Mouse (Mus musculus): Measurements from ENCODE around the gene Arhgef2. TPM values are rescaled to one million over a fixed set of nuclear protein-coding genes. Genes with fewer than 3 reads are reported as not detected.
"Not testable (repeated sequence)": the region's sequence is repeated elsewhere in the genome, so short reads cannot be mapped to it uniquely, and the experiment has no call there.

Arhgef2 gene
- polyA plus RNA-seq (2011; ENCODE audit: insufficient read depth, insufficient read length, low replicate concordance, missing spikeins) = 39.3 and 96.1 TPM in 2 replicates

DNA sequence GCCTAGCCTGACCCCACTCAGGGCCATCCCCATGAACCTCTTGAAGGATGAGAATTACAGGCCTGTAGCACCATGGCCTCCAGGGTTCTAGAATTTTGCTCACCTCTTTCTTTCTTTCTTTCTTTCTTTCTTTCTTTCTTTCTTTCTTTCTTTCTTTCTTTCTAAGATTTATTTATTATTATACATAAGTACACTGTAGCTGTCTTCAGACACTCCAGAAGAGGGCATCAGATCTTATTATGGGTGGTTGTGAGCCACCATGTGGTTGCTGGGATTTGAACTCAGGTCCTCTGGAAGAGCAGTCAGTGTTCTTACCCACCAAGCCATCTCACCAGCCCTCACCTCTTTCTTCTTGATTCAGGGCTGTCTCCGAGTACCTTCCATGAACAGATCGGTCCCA is at the start of gene Arhgef2:
Arhgef2 (plus strand) TSS at position 301 of the 400 bp plus-strand sequence.
- H3K4me1 ChIP-seq (ENCODE audit: control insufficient read depth, insufficient read depth, low read length); H3K4me3 ChIP-seq (replicated peaks; ENCODE audit: control insufficient read depth, low read depth, low read length); H3K27ac ChIP-seq (ENCODE audit: control insufficient read depth, insufficient read depth, low read depth, low read length, poor library complexity): not testable (repeated sequence)
- WGBS = 87% methylated on average over 2 of the region's 2 CpGs

DNA sequence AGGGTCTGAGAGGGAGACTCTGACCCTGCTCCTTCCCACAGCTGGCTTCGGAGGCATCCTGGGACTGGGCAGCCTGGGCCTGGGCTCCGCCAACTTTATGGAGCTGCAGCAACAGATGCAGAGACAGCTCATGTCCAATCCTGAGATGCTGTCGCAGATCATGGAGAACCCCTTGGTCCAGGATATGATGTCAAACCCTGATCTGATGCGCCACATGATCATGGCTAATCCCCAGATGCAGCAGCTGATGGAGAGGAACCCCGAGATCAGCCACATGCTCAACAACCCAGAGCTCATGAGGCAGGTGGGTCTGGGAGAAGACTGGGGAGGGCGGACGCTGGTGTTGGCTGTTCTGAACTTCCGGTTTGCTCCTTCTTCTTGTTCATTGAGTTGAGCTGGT is 49.1 kb upstream of the Arhgef2 start:
- TF ChIP-seq POLR2A (IDR thresholded peaks at IDR 0.05; ENCODE audit: borderline replicate concordance, control insufficient read depth, low read depth, low read length) = no peak
- no peak for TF ChIP-seq CTCF (IDR thresholded peaks at IDR 0.05; ENCODE audit: control insufficient read depth, insufficient read depth, low read length)
- H3K27ac ChIP-seq (ENCODE audit: control insufficient read depth, insufficient read depth, low read depth, low read length, poor library complexity) = no peak overlapping the region
- WGBS = 90% methylated on average over 8 of the region's 8 CpGs
- H3K4me3 ChIP-seq (replicated peaks; ENCODE audit: control insufficient read depth, low read depth, low read length) = no peak overlapping the region
- H3K4me1 ChIP-seq (ENCODE audit: control insufficient read depth, insufficient read depth, low read length) = no peaks in the 10 kb centered on the region; the same call in 1 of the 2 replicates

DNA sequence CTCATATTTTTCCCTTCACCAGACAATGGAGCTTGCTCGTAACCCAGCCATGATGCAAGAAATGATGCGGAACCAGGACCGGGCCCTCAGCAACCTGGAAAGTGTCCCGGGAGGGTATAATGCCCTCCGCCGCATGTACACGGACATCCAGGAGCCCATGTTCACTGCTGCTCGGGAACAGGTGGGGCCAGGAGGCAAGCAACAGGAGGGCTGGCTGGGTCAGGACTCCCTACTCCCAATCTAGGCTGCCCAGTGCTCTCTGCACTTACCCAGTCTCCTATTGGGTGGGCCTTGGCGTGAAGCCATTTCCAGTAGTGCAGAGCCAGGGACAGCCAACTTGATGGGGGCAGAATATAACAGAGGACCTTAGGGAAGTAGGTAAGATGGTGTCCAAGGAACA is 46.2 kb upstream of the Arhgef2 start:
- TF ChIP-seq POLR2A (IDR thresholded peaks at IDR 0.05; ENCODE audit: borderline replicate concordance, control insufficient read depth, low read depth, low read length) (no peak), CTCF (IDR thresholded peaks at IDR 0.05; ENCODE audit: control insufficient read depth, insufficient read depth, low read length) (no peak)
- WGBS = 96% methylated on average over 9 of the region's 9 CpGs
- no peak overlapping the region for H3K4me3 ChIP-seq (replicated peaks; ENCODE audit: control insufficient read depth, low read depth, low read length)

DNA sequence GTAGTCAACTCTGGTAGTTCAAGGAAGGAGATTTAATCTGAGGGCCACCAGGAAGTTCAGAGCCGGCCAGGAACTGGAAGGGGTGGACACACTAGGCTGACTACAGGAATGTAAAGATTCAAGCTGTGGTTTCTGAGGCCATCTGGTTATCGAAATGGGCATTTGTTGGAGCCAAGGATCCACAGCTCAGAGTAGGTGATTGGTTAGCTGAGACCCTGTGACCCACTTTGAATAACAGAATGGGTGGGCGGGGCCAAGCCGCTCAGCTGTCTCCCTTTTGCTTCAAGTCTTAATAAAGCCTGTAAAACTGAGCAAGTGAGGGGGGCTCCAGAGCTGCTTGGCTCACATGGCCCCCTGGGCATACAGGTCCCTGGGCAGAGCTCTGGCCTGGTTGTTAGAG is 43.8 kb upstream of the Arhgef2 start:
- Histone ChIP-seq H3K4me1 (ENCODE audit: control insufficient read depth, insufficient read depth, low read length) (no peaks in the 10 kb centered on the region), H3K27ac (ENCODE audit: control insufficient read depth, insufficient read depth, low read depth, low read length, poor library complexity) (no peak overlapping the region), H3K4me3 (replicated peaks; ENCODE audit: control insufficient read depth, low read depth, low read length) (no peak overlapping the region)
- TF ChIP-seq POLR2A (IDR thresholded peaks at IDR 0.05; ENCODE audit: borderline replicate concordance, control insufficient read depth, low read depth, low read length) = no peak
- no peak for TF ChIP-seq CTCF (IDR thresholded peaks at IDR 0.05; ENCODE audit: control insufficient read depth, insufficient read depth, low read length)
- 80% methylated on average over 4 of the region's 4 CpGs for WGBS

More for the DNA sequence above, 46.2 kb upstream of the Arhgef2 start:
- Histone ChIP-seq H3K4me1 (ENCODE audit: control insufficient read depth, insufficient read depth, low read length) (no peaks in the 10 kb centered on the region), H3K27ac (ENCODE audit: control insufficient read depth, insufficient read depth, low read depth, low read length, poor library complexity) (no peak overlapping the region)

DNA sequence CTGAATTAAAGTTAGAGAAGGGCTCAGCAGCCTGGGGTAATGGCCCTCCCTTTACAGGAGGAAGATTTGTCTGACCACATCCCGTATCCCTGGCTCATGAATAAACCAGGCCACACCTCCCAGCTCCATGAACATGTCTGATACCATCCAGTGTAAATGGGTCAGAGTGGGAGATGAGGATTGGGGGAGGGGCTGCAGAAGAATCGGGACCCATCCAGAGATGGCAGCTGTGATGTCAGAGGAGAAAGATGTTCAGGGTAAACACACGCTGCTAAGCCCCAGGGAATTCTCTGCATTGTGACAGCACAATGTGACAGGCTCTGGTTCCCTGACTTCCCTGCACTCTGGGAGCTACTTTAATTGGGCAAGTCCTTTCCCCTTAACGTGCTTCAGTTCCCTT is 42.3 kb upstream of the Arhgef2 start:
- TF ChIP-seq CTCF (IDR thresholded peaks at IDR 0.05; ENCODE audit: control insufficient read depth, insufficient read depth, low read length) (no peak), POLR2A (IDR thresholded peaks at IDR 0.05; ENCODE audit: borderline replicate concordance, control insufficient read depth, low read depth, low read length) (no peak)
- Histone ChIP-seq H3K4me1 (ENCODE audit: control insufficient read depth, insufficient read depth, low read length) (peaks cover 2% of the 10 kb centered on the region), H3K27ac (ENCODE audit: control insufficient read depth, insufficient read depth, low read depth, low read length, poor library complexity) (no peak overlapping the region), H3K4me3 (replicated peaks; ENCODE audit: control insufficient read depth, low read depth, low read length) (no peak overlapping the region)
- WGBS = 76% methylated on average over 4 of the region's 4 CpGs

DNA sequence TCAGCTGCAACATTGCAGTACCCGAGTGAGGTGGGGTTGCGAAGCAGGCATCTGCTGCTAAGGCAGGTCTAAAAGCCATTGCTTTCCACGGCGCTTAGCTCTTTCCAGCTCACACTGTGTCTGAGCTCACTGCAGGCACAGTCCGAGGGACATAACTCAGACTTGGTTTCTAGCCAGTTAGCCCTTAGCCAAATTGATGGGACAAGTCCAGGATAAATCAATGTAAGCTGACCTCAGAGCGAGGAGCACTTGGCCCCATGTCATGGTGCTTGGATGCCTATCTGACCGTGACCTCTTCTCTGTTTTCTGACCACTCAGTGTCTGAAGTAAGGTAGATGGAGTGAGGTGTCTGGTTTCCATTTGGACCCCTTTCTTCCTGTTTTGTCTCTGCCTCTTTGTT is 41.8 kb upstream of the Arhgef2 start:
- TF ChIP-seq POLR2A (IDR thresholded peaks at IDR 0.05; ENCODE audit: borderline replicate concordance, control insufficient read depth, low read depth, low read length) (no peak), CTCF (IDR thresholded peaks at IDR 0.05; ENCODE audit: control insufficient read depth, insufficient read depth, low read length) (no peak)
- Histone ChIP-seq H3K4me1 (ENCODE audit: control insufficient read depth, insufficient read depth, low read length) (peaks cover 2% of the 10 kb centered on the region), H3K27ac (ENCODE audit: control insufficient read depth, insufficient read depth, low read depth, low read length, poor library complexity) (no peak overlapping the region), H3K4me3 (replicated peaks; ENCODE audit: control insufficient read depth, low read depth, low read length) (no peak overlapping the region)
- 90% methylated on average over 7 of the region's 7 CpGs for WGBS

DNA sequence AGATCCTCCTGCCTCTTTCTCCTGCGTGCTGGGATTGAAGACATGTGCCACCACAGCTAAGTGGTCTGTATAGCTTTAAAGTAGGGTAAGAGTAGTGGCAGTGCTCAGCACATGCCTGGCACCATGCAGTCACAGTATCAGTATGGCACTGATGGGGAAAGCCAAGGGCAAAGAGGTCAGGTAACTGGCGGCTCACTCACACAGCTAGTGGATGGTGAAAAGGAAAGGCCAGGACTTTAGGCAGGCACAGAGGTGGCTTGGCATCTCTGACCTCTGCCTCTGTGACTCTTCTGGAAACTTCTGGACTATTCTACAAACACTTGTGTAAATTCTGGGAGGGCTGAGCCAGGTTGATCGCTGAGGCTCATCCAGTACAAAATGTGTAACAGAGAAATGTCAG is 39.6 kb upstream of the Arhgef2 start:
- WGBS = 92% methylated on average over 3 of the region's 3 CpGs
- no peak overlapping the region for H3K4me3 ChIP-seq (replicated peaks; ENCODE audit: control insufficient read depth, low read depth, low read length)
- peaks cover 2% of the 10 kb centered on the region for H3K4me1 ChIP-seq (ENCODE audit: control insufficient read depth, insufficient read depth, low read length)
- no peak for TF ChIP-seq CTCF (IDR thresholded peaks at IDR 0.05; ENCODE audit: control insufficient read depth, insufficient read depth, low read length)
- TF ChIP-seq POLR2A (IDR thresholded peaks at IDR 0.05; ENCODE audit: borderline replicate concordance, control insufficient read depth, low read depth, low read length) = no peak
- no peak overlapping the region for H3K27ac ChIP-seq (ENCODE audit: control insufficient read depth, insufficient read depth, low read depth, low read length, poor library complexity)

DNA sequence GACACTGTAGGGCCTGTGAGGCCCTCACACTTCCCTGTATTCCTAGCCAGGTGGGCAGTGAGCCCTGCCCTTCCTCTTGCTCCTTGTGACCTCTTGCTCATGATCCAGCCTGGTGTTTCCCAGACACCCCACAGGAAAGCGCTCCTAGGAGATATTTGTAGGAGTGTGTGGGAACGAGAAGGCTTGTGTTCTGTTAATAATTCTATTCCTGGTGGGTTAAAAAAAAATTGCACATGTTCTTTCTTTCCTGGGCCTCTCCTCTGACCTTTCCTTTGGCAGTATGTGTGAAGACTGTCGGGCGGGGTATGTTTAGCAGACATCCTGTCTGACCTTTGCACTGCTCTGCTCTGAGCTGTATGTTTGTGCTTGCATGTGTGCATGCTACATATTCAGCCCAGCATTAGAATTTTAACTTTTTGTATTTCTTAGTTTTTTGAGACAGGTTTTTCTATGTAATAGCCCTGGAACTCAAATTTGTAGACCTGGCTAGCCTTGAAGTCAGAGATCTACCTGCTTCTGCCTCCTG is 39.2 kb upstream of the Arhgef2 start:
- peaks cover 2% of the 10 kb centered on the region for H3K4me1 ChIP-seq (ENCODE audit: control insufficient read depth, insufficient read depth, low read length)
- WGBS = 91% methylated on average over 4 of the region's 4 CpGs
- H3K4me3 ChIP-seq (replicated peaks; ENCODE audit: control insufficient read depth, low read depth, low read length) = no peak overlapping the region
- H3K27ac ChIP-seq (ENCODE audit: control insufficient read depth, insufficient read depth, low read depth, low read length, poor library complexity) = no peak overlapping the region
- TF ChIP-seq CTCF (IDR thresholded peaks at IDR 0.05; ENCODE audit: control insufficient read depth, insufficient read depth, low read length) (no peak), POLR2A (IDR thresholded peaks at IDR 0.05; ENCODE audit: borderline replicate concordance, control insufficient read depth, low read depth, low read length) (no peak)

DNA sequence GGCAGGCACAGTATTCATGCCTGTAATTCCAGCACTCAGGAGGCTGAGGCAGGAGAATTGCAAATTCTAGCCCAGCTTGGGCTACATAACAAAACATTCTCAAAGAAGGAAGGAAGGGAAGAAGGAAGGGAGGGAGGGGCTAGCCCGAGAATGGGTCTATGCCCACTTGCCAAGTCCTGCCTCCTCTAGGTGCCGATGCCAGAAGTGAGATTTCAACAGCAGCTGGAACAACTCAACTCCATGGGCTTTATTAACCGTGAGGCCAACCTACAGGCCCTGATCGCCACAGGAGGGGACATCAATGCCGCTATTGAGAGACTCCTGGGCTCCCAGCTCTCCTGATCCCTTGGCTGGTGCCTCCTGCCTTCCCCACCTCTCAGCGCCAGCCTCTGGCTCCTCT is 37.9 kb upstream of the Arhgef2 start:
- TF ChIP-seq CTCF (IDR thresholded peaks at IDR 0.05; ENCODE audit: control insufficient read depth, insufficient read depth, low read length) (no peak), POLR2A (IDR thresholded peaks at IDR 0.05; ENCODE audit: borderline replicate concordance, control insufficient read depth, low read depth, low read length) (no peak)
- WGBS = 61% methylated on average over 6 of the region's 6 CpGs

More for the DNA sequence above, 37.9 kb upstream of the Arhgef2 start:
- H3K4me3 ChIP-seq (replicated peaks; ENCODE audit: control insufficient read depth, low read depth, low read length) = no peak overlapping the region
- no peak overlapping the region for H3K27ac ChIP-seq (ENCODE audit: control insufficient read depth, insufficient read depth, low read depth, low read length, poor library complexity)
- peaks cover 2% of the 10 kb centered on the region for H3K4me1 ChIP-seq (ENCODE audit: control insufficient read depth, insufficient read depth, low read length)

Data from bone marrow, adult 2 months (tissue).